Mouse (Mus musculus) lung, embryonic 16.5 days (tissue): ENCODE measurements around the gene Olfr916. TPM values are rescaled to one million over a fixed set of nuclear protein-coding genes. Genes with fewer than 3 reads are reported as not detected.

Experiments used
- ATAC-seq: fragments of 200-750 bp; cut with Nextera tagmentation; 2 replicates; pipeline ENCODE4 v1.8.0; 2017; ENCODE audit warnings: low read depth, mild to moderate bottlenecking, moderate library complexity
- H3K27ac ChIP-seq: fragments of 300-500 bp; sonication (generic); 2 replicates; pipeline ENCODE4 v1.5.1; 2014; ENCODE audit warnings: mild to moderate bottlenecking, control low read depth, low read length
- H3K27me3 ChIP-seq: fragments of 300-500 bp; sonication (generic); 2 replicates; pipeline ENCODE4 v1.6.1; 2014; ENCODE audit warnings: low read depth, low read length, mixed read lengths; ENCODE audit not compliant: control insufficient read depth, insufficient read depth
- H3K36me3 ChIP-seq: fragments of 300-500 bp; sonication (generic); 2 replicates; pipeline ENCODE4 v1.6.1; 2014; ENCODE audit warnings: low read length; ENCODE audit not compliant: control insufficient read depth, insufficient read depth
- H3K4me1 ChIP-seq: fragments of 300-500 bp; sonication (generic); replicated peaks from 2 replicates; pipeline ENCODE4 v1.6.1; 2014; ENCODE audit warnings: low read length, mixed read lengths; ENCODE audit not compliant: control insufficient read depth, insufficient read depth
- H3K4me2 ChIP-seq: fragments of 300-500 bp; sonication (generic); 2 replicates; pipeline ENCODE4 v1.6.1; 2014; ENCODE audit warnings: low read depth, low read length, control low read depth
- H3K4me3 ChIP-seq: fragments of 300-500 bp; sonication (generic); 2 replicates; pipeline ENCODE4 v1.5.1; 2014; ENCODE audit warnings: mild to moderate bottlenecking, low read length, control low read depth
- H3K9ac ChIP-seq: fragments of 300-500 bp; sonication (generic); 2 replicates; pipeline ENCODE4 v1.6.1; 2014; ENCODE audit warnings: low read length, control low read depth
- H3K9me3 ChIP-seq: fragments of 300-500 bp; sonication (generic); 2 replicates; pipeline ENCODE4 v1.6.1; 2016; ENCODE audit warnings: low read length; ENCODE audit not compliant: control insufficient read depth
- WGBS: fragments of 180-500 bp; shearing (Covaris S2); extraction: QIAGEN DNeasy Blood & Tissue Kit; methylation state at CpG from one replicate; pipeline ENCODE4 v1.1.7; 2014; 5-methylcytosine and 5-hydroxymethylcytosine counted together
- polyA plus RNA-seq: library from polyadenylated mRNA; unstranded; fragments of >200 nt; fragmentation: Nextera tagmentation; extraction: Ambion mirVana; gene quantifications from 2 replicates; pipeline ENCODE4 v1.2.1, GENCODE M21; 2015

The Olfr916 gene
- not detected in 2 replicates for polyA plus RNA-seq

DNA sequence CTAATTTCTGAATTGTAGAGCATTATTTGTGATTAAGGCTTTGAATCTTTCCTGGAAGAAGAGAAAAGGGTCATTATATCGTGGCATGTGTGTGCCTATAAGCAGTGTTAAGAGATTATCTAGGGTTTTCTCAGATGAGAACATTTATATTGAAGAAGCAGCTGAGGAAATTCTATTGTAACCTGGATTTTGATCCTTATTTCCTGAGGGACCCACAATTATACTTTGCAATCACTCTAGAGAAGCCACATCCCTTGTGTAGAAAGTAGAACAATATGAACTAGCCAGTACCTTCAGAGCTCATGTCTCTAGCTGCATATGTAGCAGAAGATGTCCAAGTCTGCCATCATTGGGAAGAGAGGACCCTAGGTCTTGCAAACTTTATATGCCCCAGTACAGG is at the start of gene Olfr916:
TSS of gene Olfr916 (minus strand) at position 101 of the 400 bp plus-strand sequence.
- Histone ChIP-seq H3K27me3 (no peaks in the 10 kb centered on the region), H3K27ac (no peak within 1 kb of the TSS)
- WGBS: 56% methylated on average over 1 of the region's 1 CpGs

DNA sequence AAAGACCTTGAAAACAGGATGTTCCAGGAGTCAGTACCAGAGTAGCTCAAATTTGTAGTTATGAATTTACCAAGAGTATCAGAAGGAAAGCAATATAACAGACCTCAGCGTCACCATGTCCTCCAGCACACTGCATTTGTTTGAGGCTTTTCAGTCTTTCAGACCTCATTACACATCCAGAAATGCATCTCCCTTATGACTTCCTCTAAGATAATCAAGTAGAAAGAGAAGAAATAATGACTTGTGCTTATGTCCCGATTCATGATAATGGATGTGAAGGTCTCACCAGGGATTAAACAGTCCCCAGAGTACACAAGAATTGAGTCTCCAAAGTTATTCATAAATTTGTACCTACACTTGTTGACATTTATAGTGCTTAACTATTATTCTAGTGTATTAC is 14.8 kb upstream of the Olfr916 start, which contains the start of gene Olfr918:
TSS of gene Olfr918 (minus strand) at position 101 of the 400 bp plus-strand sequence.
- Histone ChIP-seq H3K4me2 (no peak within 1 kb of the TSS), H3K9me3 (no peaks in the 10 kb centered on the region), H3K4me1 (no peaks in the 10 kb centered on the region), H3K27me3 (no peaks in the 10 kb centered on the region), H3K9ac (no peak within 1 kb of the TSS), H3K36me3 (no peaks in the 10 kb centered on the region), H3K27ac (no peak within 1 kb of the TSS), H3K4me3 (no peak within 1 kb of the TSS)
- ATAC-seq: no peak
- WGBS: 77% methylated on average over 2 of the region's 2 CpGs

More for the DNA sequence above, at the start of gene Olfr916:
- H3K4me3 ChIP-seq: no peak within 1 kb of the TSS
- no peaks in the 10 kb centered on the region for H3K9me3 ChIP-seq
- H3K9ac ChIP-seq: no peak within 1 kb of the TSS
- H3K36me3 ChIP-seq: no peaks in the 10 kb centered on the region
- H3K4me1 ChIP-seq: no peaks in the 10 kb centered on the region
- H3K4me2 ChIP-seq: no peak within 1 kb of the TSS
- ATAC-seq: no peak

DNA sequence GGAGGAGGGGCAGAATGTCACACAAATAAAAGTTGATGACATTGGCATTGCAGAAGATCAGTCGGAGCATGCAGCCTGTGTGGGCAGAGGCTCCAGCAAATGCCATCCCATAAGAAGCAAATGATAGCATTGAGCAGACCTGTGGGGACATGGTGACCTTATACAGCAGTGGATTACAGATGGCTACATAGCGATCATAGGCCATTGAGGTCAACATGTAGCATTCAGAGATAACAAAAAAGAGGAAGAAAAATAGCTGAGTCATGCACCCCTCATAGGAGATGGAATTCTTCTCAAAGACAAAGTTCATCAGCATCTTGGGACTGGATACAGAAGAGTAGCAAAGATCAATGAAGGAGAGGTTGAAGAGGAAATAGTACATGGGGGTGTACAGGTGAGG is 13.2 kb upstream of the Olfr916 start:
- no peak for ATAC-seq
- Histone ChIP-seq H3K27ac (no peak overlapping the region), H3K4me2 (no peak overlapping the region), H3K4me1 (no peaks in the 10 kb centered on the region), H3K9ac (no peak overlapping the region), H3K27me3 (no peaks in the 10 kb centered on the region), H3K4me3 (no peak overlapping the region), H3K9me3 (no peaks in the 10 kb centered on the region), H3K36me3 (no peaks in the 10 kb centered on the region)
- WGBS: 69% methylated on average over 2 of the region's 2 CpGs

DNA sequence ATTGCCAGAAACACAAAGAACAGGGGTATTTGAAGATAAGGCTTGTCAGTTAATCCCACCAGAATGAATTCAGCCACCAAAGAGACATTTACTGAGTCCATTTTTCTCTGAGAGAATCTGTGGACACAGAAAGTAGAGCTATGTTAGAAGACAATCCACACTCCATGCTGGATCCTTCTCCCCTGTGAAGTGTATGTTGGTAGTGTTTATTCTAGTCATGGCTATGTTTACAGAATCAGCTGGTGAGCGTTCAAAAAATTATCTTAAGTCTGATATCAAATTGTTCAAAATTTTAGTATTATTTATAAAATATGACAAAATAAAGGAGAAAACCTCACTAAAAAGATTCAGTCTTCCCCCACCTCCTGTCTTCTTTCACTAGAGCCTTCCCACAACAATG is 6.1 kb upstream of the Olfr916 start, which contains the start of gene Olfr917:
TSS of gene Olfr917 (minus strand) at position 101 of the 400 bp plus-strand sequence.
- H3K4me2 ChIP-seq: no peak within 1 kb of the TSS
- H3K27me3 ChIP-seq: no peaks in the 10 kb centered on the region
- no peaks in the 10 kb centered on the region for H3K9me3 ChIP-seq
- H3K36me3 ChIP-seq: no peaks in the 10 kb centered on the region
- H3K27ac ChIP-seq: no peak within 1 kb of the TSS
- no peak within 1 kb of the TSS for H3K9ac ChIP-seq
- no peaks in the 10 kb centered on the region for H3K4me1 ChIP-seq
- WGBS: 53% methylated on average over 1 of the region's 1 CpGs
- H3K4me3 ChIP-seq: no peak within 1 kb of the TSS
- no peak for ATAC-seq

DNA sequence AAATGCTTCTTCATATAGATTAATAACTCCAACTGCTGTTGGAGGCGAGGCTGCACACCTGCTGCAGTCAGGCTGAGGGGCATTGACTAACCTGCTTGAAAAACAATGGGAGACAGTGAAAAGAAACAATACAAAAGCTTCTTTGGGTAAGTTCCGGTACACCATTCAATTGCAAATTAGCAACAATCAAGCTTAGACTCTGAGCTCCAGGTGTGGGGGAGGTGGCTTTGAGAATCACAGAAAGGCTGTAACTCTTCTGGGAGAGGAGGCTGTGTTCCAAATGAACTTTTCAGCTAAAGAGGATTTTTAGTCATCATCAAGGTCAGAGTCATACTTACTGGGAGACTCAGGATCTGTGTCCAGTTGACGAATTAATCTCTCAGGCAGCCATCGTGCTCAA is 27.3 kb downstream of the Olfr916 start:
- no peaks in the 10 kb centered on the region for H3K9me3 ChIP-seq
- H3K4me2 ChIP-seq: no peak overlapping the region
- no peaks in the 10 kb centered on the region for H3K27me3 ChIP-seq
- ATAC-seq: no peak
- no peaks in the 10 kb centered on the region for H3K4me1 ChIP-seq
- no peak overlapping the region for H3K4me3 ChIP-seq
- 81% methylated on average over 4 of the region's 4 CpGs for WGBS
- no peak overlapping the region for H3K9ac ChIP-seq
- H3K27ac ChIP-seq: no peak overlapping the region
- H3K36me3 ChIP-seq: no peaks in the 10 kb centered on the region

Other genes with a start within 250 kb of the Olfr916 start
- gene Olfr901, start 230.4 kb downstream of the Olfr916 start, polyA plus RNA-seq: not detected in 2 replicates
- gene Olfr902, start 212.2 kb downstream of the Olfr916 start, polyA plus RNA-seq: not detected in 2 replicates
- gene Olfr904, start 196.7 kb downstream of the Olfr916 start, polyA plus RNA-seq: not detected in 2 replicates
- gene Olfr905, start 188.8 kb downstream of the Olfr916 start, polyA plus RNA-seq: not detected in 2 replicates
- not detected in 2 replicates for gene Olfr906, start 172.8 kb downstream of the Olfr916 start, polyA plus RNA-seq
- not detected in 2 replicates for gene Olfr907, start 164.1 kb downstream of the Olfr916 start, polyA plus RNA-seq
- gene Olfr911-ps1, start 138.3 kb downstream of the Olfr916 start, polyA plus RNA-seq: not detected in 2 replicates
- gene Olfr910, start 122.0 kb downstream of the Olfr916 start, polyA plus RNA-seq: not detected in 2 replicates
- not detected in 2 replicates for gene Olfr912, start 79.7 kb downstream of the Olfr916 start, polyA plus RNA-seq
- not detected in 2 replicates for gene Olfr913, start 67.1 kb downstream of the Olfr916 start, polyA plus RNA-seq
- gene Olfr914, start 54.8 kb downstream of the Olfr916 start, polyA plus RNA-seq: not detected in 2 replicates
- gene Olfr917, start 6.0 kb upstream of the Olfr916 start, polyA plus RNA-seq: not detected in 2 replicates
- not detected in 2 replicates for gene Olfr918, start 14.7 kb upstream of the Olfr916 start, polyA plus RNA-seq
- gene Olfr919, start 43.8 kb upstream of the Olfr916 start, polyA plus RNA-seq: not detected in 2 replicates
- 21.1 and 25.4 TPM in 2 replicates for gene Vwa5a, start 58.4 kb upstream of the Olfr916 start, polyA plus RNA-seq
- not detected in 2 replicates for gene Olfr920, start 92.4 kb upstream of the Olfr916 start, polyA plus RNA-seq
- gene Olfr921, start 113.2 kb upstream of the Olfr916 start, polyA plus RNA-seq: not detected in 2 replicates
- not detected in 2 replicates for gene Olfr922, start 154.7 kb upstream of the Olfr916 start, polyA plus RNA-seq
- gene Olfr923, start 166.7 kb upstream of the Olfr916 start, polyA plus RNA-seq: not detected in 2 replicates
- not detected in 2 replicates for gene Olfr924, start 184.6 kb upstream of the Olfr916 start, polyA plus RNA-seq
- gene Olfr26, start 195.2 kb upstream of the Olfr916 start, polyA plus RNA-seq: not detected in 2 replicates
- gene Olfr926, start 217.3 kb upstream of the Olfr916 start, polyA plus RNA-seq: not detected in 2 replicates